Mouse (Mus musculus): ENCODE measurements around the gene Cyp2d22. TPM values are rescaled to one million over a fixed set of nuclear protein-coding genes. Genes with fewer than 3 reads are reported as not detected.
"Not testable (repeated sequence)": the region's sequence is repeated elsewhere in the genome, so short reads cannot be mapped to it uniquely, and the experiment has no call there.

Cyp2d22 gene
- total RNA-seq, 2 experiments from 2014 or later = not detected

DNA sequence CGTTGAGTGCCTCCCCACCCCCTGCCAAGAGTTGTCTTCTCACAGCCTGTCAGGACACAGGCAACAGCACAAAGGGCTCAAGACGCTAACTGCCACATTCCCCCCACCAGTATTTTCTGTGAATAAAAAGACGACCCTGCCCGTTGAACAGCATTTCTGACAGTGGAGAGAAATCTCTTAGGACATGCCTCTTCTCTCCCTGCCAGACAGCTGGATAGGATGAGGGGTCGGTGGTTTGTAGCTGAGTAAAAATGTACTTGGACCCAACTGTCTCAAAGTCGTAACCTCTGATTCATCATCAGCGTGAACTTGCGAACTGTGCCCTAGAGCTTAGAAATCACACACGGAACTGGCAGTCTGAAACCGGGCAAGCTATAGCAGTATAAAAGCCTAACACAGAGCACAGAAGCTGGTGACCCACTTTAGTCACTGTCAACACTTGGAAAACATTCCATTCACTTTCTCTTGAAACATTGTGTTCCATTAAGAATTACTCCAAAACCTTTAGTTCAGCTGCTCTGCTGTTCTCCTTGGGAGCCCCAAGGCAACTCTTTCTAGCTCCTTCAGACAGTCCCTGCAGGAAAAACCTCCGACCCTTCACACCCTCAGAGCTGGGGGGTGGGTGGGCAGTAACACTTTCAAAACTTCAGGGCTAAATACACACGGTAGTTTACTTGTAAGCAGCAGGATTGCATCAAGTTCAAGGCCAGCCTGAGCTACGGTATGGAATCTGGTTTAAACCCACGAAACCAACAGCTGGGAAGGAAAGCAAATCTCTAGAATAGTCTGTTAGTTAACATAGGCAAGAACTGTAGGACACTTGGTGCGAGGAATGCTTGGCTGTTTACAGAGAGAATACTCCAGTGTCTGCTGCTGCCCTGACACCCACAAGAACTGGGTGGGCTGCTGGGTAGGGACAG is 1.5 kb downstream of the Cyp2d22 start:
- ATAC-seq (replicated peaks; ENCODE audit: low FRiP score, poor library complexity, severe bottlenecking) = no peak

DNA sequence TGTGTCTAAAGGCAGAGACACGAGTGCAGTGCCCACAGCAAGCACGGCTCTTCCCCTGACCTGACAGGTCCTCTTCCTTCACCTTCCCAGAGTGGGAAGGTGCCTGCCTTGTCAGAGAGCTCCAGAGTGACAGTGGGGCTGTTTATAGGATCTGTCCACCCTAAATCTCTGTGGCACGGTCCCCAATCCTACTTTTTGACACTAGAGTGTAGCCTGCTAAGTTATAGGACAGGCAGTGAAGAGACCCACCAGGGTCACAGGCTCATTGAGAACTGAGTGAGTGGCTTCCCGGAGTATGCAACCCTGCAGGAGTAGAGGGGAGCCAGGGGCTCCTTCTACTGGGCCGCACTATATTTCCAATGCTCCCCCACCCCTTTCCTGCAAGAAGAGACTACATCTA is 2.4 kb downstream of the Cyp2d22 start:
- no peak for ATAC-seq (replicated peaks; ENCODE audit: low FRiP score, poor library complexity, severe bottlenecking)

DNA sequence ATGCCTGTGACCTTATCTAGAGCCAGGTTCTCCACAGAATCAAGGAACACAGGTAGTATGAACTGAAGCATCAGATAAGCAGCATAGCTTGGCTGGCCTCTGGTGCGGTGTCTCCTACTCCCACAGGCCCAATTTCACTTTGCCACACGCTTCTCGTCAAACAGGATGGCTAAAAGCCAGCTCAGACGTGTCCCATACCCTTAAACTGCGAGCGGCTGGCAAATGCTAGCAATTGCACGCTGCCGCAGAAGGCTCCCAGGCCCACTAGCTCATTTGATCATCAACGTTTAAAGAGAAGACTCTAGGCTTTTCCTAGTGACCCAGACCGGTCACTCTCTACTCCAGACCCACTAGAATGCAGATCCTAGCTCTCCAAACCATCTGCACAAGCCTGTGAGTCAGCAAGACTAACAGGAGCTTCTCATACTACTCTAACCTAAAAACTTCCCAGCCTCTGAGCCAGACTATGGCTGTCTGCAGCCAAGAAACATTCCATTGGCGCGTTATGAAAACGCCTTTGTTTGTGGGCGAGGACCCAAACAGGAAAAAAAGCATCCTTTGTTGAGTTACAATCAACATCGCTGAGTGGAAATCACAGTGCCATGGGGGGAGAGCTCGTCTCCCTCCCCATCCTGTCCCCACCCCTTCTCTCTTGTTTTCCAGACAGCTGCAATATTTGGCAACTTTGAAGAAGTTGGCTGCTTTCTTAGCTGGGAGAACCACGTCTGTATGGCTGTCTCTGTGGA is 3.5 kb downstream of the Cyp2d22 start:
- ATAC-seq (replicated peaks; ENCODE audit: low FRiP score, poor library complexity, severe bottlenecking) = no peak

DNA sequence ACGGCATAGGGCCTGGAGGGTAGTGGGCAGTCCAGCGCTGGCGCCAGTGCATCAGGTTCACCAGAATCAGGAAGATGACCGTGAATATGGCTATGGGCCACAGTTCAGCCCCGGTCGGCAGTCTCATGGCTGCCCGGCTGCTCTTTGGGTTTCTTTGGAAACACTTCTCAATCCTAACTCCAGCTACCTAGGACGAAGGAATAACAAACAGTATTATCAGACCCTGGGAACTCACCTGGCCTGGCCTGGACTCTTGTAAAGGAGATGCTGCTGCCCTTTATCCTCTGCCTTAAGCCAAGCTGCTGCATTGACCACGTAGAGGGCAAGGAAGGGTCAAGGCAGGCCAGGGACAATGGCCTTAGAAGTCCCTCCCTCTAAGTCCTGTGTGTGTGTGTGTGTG is 4.2 kb downstream of the Cyp2d22 start:
- ATAC-seq (replicated peaks; ENCODE audit: low FRiP score, poor library complexity, severe bottlenecking) = no peak

DNA sequence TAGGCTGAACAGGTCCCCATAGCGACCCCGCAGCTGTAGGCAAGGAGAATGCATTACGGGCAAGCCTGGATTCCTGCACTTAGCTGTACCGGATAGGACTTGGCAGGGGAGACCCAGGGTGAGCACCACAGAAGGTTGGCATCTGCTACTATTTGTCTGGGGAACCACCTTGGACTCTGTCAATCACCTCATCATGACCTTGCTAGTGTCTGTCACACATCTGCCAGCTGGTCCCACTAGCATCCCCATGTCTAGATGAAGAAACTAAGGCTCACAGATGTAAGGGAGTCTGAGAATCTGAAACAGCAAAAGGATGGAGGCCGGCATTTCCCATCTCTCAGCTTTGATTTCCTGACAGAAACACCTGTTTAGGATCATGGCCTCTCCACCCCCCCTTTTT is 5.6 kb downstream of the Cyp2d22 start:
- no peak for ATAC-seq (replicated peaks; ENCODE audit: low FRiP score, poor library complexity, severe bottlenecking)

DNA sequence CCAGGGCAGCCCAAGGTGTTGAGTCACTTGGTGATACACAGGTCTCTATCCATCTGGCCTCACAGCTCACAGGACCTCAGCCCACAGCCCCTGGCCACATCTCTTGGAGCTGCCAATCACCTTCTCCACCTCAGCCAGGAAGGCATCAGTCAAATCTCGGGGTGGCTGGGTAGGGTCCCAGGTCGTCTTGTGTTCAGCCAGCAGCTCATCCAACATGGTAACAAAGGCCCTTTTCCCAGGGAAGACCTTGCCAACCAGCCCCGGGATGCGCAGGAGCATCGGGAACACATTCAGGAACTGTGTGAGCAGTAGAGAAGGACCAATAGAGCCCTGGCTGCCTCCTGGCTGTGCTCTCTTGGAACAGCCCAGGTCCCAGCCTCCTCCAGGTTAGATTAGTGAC is 7.1 kb downstream of the Cyp2d22 start:
- no peak for ATAC-seq (replicated peaks; ENCODE audit: low FRiP score, poor library complexity, severe bottlenecking)

DNA sequence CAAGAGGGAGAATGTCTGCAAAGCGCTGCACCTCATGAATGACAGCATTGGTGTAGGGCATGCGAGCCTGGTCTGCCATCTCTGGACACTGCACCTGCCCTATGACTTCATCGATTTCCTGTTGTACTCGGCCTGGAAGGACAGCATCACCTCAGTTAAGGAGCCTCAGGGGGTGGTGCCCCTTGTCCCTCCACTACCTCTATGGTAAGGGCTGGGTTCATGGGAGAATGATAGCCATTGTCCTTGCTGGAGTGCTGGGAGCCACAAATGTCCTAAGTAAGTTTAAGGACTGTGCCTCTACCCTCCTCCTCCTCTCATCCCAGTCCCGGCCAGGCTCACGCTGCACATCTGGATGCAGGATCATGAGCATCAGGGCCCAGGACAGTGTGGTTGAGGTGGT is 7.6 kb downstream of the Cyp2d22 start:
- no peak for ATAC-seq (replicated peaks; ENCODE audit: low FRiP score, poor library complexity, severe bottlenecking)

DNA sequence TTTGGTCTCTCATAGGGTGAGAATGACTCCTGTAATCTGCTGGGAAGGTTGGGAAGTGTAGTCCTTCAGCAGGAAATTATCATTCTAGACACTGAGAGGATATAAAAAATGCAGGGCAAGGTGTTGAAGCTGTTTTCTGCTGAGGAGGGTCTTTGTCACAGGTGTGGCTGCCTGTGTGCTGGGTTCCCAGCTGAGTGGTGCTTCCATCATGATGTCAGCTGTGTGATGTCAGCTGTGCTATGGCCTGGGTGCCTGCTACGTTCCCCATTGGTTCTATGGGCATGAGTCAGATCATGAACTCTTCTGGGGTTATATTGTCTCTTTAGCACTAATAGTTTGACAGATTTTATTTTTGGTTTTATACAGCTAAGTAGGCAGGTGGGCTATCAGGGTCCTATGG is 11.2 kb downstream of the Cyp2d22 start:
- ATAC-seq (replicated peaks; ENCODE audit: low FRiP score, poor library complexity, severe bottlenecking) = no peak

DNA sequence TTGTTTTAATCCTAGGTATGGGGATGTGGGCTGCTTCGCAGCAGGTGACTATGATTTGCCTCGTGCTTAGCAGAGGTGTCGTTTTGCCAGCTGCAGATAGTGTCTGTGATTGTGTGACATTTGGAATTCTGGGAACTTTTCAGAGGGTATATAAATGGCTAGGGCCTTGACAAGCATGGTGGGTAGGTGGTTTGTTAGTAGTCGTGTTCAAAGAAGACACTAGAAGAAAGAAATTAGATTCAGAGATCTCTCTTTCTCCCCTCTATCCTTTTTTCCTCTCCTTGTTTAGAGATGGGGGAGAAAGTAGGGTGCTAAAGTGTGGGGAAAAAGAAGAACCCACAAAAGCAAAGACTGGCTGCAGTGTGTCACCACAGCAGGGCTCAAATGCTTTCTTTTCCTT is 11.9 kb downstream of the Cyp2d22 start:
- no peak for ATAC-seq (replicated peaks; ENCODE audit: low FRiP score, poor library complexity, severe bottlenecking)

DNA sequence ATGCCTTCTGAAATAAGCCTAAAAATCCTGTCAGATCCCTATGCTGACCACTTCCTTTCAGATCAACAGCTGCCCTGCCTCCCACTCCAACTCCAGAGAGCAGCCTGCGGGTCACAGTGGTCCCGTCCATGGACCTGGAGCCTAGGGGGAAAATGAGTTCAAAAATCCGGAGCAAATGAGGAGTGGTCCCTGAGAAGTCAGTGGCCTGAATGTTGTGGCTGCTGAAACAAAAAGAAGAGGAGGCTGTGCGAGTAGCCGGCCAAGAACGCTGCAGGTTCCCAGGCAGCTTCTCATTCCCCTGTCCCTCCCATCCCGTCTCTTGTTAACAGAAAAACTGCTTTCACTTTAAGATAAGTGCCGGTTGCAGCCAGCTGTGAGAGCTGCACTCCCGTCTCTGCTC is 15.5 kb downstream of the Cyp2d22 start:
- ATAC-seq (replicated peaks; ENCODE audit: low FRiP score, poor library complexity, severe bottlenecking) = not testable (repeated sequence)

DNA sequence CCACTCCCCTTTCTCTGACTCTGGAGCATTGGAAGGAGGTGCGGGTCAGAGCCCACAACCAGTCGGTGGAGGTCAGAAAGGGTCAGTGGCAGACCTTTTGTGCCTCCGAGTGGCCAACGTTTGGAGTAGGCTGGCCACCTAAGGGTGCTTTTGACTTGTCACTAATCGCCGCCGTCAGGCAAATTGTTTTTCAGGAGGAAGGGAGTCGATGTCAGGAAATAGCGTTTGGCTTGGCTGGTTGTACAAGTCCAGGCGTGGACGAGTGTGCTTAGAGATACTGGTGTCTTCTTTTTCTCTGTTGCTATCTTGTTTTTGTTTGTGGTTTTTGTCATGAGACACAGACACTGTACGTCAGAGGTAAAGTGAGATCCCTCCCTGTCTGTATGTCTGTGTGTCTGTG is 16.3 kb downstream of the Cyp2d22 start:
- not testable (repeated sequence) for ATAC-seq (replicated peaks; ENCODE audit: low FRiP score, poor library complexity, severe bottlenecking)

DNA sequence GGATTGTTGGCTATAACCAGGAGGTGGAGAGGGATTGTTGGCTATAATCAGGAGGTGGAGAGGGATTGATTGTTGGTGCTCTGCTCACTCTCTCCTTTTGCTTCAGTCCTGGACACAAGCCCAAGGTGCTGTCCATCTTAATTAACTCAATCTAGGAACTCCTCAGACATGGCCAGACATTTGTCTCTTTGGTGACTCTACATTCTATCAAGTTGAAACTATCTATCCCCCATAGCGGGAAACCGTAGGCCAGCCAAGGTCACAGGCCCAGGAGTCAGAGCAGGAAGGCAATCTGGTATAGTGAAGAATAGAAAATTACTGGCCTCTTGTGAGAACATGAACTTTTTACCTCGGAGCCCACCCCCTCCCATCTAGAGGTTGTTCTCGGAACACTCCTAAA is 17.8 kb downstream of the Cyp2d22 start:
- ATAC-seq (replicated peaks; ENCODE audit: low FRiP score, poor library complexity, severe bottlenecking) = no peak

DNA sequence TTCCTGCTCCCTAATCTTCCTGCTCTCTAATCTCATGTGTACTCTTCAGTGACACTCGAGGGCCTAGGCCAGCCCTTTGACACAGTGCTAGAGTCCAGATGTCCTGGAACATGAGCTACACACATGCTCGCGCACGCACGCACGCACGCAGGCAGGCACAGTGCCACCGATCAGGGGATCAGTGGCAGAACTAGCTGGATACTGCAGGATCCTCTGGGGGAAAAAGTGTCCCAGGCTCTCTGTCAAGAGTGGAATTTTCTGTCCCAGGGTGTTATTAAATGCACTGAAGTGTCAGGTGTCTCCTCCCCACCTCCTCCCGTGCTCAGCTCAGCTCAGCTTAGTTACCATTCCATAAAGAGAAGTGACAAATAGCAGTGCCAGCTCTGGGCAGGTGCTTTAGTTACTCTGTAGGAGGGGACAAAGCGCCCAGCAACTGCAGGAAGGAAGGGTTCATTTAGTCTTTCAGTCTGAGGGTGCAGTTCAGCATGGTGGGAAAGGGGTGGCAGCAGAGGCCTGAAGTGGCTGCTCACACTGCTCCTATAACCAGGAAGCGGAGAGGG is 18.5 kb downstream of the Cyp2d22 start:
- ATAC-seq (replicated peaks; ENCODE audit: low FRiP score, poor library complexity, severe bottlenecking) = peak; percentile 57; the same call in 1 of the 2 replicates

DNA sequence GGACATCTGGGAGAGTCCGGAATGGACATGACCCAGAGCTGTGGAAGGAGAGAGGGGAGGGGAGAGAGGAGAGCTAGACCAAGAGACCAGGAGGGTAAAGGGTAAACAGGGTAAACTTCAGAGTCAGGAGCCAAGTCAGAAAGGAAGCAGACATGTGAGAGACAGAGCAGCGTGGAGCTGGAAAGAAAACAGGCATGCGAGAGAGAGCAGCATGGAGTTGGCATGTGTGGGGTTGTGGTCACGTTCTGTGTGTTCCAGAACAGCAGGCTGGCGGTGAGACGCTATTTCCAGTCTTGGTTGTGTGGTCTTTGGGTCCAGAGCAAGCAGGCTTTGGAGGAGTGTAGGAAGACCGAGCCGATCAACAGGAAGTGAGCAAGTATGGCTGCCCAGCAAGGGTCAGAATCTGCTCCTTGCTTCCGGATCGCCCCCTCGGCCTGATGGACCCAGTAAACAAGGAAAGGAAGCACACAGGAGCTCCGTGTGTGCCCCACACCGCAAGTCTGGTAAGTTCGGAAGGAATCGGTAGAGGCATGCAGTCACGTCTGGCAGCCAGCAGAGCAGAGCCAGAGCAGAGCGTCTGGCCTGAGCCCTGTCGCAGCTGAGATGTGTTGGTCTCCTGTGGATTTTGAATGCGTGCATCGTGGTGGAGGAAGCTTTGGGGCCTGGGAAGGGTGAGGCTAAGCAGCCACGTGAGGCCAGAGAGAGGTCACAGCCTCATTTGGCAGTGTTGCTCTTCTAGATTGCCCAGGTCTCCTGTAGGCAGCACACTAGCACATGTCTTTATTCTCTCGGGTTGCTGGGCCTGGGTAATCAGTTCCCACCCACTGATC is 21.4 kb downstream of the Cyp2d22 start:
- ATAC-seq (replicated peaks; ENCODE audit: low FRiP score, poor library complexity, severe bottlenecking) = no peak

DNA sequence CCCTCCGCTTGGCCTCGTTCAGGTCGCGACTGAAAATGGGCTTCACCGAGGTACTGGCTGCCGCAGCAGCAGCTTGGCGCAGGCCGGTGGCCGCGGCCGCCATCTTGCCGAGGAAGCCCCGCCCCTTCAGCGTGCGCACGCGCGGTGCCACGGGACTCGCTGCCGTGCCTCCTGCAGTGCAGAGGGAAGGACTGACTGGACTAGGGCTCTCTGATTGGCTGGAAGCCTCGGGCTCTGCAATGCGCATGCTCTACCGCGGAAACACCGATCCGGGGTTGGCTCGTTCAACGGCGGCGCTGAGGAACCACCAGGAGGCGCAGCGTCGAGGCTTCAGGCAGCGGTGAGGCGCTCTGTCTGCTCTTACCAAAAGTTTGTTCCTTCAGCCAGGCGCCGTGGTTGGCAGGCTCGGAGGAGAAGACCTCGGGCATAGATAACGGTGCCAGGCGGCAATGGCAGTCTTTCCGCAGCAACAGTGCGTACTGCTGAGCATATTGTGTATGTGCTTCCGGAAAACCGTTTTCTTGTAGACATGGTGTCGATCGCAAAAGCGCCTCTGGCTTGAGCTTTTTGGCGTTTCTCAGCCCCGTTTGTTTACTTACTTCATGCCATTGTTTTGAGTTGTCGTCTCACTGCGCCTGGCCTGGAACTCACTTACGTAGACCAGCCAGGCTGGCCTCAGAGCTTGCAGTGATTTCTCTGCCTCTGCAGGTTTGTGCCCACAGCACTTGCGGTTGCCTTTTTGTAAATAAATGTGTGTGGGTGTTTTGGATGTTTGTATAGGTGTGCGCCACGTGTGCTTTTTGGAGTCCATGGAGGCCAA is 25.7 kb downstream of the Cyp2d22 start, which contains the start of gene Ndufa6:
TSS of gene Ndufa6 (minus strand) at position 197 of the 820 bp plus-strand sequence.
- ATAC-seq (replicated peaks; ENCODE audit: low FRiP score, poor library complexity, severe bottlenecking) = peak; percentile 95

DNA sequence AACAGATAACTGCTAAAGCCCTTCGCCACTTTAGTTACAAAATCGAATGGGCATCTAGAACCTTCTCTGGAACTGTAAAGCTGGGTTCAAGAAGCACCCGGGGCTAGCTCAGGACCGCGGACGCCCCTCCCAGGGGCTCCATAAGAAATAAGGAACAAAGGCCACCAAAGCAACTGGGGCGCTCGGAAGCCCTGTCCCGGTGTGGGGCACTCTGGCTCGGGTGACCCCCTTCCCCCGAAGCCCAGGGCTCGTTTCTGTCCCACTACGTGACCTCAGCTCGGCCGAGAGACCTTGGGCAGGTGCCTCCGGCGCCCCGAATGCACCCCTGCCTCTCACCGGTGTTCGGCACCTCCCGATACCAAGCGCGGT is 26.3 kb downstream of the Cyp2d22 start:
- ATAC-seq (replicated peaks; ENCODE audit: low FRiP score, poor library complexity, severe bottlenecking) = peak; percentile 4; the same call in 1 of the 2 replicates

DNA sequence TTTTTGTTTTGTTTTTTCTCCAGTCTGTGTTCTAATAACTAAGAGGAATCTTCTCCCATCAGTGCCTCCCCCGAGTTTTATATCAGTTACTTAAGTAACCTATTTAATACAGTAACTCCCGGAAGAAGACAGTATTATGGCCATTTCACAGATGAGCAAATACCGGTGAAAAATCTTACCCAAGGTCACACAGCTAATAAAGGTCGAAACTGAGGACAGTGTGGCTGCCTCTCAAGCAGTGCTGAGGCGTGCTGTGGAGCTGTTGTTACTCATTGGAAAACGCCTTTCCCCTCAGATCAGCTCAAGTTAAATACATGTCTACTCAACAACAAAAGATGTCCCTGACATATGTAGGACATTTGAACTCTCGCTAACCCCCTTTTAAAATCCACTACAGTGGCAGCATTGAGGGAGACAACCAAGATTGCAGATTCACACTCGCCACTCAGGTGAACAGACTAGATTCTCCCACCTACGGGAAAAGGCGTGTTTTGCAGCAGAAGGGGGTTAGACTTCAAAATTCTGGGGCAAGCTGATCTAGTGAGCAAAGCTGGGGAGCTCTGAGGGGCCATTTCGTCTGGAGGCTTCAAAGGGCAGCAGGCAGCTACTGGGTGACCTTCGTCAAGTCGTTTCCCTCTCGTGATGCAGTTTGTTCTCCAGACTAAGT is 26.8 kb downstream of the Cyp2d22 start:
- ATAC-seq (replicated peaks; ENCODE audit: low FRiP score, poor library complexity, severe bottlenecking) = no peak

DNA sequence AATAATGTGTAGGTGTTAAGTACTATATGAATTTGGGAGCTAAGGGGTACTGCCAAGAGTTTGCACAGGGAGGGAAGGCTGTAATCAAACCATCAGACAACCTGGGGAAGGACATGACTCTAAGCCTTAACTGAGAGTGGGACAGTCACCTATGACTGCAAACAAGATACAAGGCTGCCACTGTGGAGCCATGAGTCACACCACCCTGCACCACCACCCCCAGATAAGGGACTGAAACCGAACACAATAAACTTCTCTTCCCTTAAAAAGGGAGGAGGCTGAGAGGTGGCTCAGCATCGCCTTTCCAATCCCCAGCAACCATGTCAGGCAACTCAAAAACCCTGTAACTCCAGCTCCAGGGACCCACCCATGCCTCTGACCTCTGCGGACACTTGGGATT is 28.6 kb downstream of the Cyp2d22 start:
- ATAC-seq (replicated peaks; ENCODE audit: low FRiP score, poor library complexity, severe bottlenecking) = no peak

DNA sequence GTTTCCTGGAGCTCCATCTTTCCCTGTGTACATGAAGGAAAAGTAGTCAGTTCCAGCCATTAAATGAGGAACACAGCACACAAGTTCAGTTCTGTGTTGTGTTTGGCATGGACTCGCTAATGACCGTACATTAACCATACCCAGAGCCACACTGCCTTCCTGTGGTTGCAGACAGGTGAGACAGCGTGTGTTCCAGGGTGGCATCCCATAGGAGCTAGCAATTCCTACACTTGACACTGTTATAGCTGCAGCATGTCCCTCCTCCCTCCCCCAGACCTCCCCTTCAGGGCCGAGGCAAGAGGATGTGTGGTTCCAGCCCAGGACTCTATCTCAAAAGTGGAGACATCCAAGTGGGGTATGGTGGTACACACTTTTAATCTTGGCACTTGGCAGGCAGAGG is 29.7 kb downstream of the Cyp2d22 start:
- no peak for ATAC-seq (replicated peaks; ENCODE audit: low FRiP score, poor library complexity, severe bottlenecking)

Measured in erythroid progenitor cell, adult 5-6 weeks (primary cell).